Mouse (Mus musculus): ENCODE measurements around the gene Pde3b. TPM values are rescaled to one million over a fixed set of nuclear protein-coding genes. Genes with fewer than 3 reads are reported as not detected.
"Not testable (repeated sequence)": the region's sequence is repeated elsewhere in the genome, so short reads cannot be mapped to it uniquely, and the experiment has no call there.

Gene Pde3b
- 18.2 and 20.7 TPM in 2 replicates for polyA plus RNA-seq (2012; rRNA removed)

DNA sequence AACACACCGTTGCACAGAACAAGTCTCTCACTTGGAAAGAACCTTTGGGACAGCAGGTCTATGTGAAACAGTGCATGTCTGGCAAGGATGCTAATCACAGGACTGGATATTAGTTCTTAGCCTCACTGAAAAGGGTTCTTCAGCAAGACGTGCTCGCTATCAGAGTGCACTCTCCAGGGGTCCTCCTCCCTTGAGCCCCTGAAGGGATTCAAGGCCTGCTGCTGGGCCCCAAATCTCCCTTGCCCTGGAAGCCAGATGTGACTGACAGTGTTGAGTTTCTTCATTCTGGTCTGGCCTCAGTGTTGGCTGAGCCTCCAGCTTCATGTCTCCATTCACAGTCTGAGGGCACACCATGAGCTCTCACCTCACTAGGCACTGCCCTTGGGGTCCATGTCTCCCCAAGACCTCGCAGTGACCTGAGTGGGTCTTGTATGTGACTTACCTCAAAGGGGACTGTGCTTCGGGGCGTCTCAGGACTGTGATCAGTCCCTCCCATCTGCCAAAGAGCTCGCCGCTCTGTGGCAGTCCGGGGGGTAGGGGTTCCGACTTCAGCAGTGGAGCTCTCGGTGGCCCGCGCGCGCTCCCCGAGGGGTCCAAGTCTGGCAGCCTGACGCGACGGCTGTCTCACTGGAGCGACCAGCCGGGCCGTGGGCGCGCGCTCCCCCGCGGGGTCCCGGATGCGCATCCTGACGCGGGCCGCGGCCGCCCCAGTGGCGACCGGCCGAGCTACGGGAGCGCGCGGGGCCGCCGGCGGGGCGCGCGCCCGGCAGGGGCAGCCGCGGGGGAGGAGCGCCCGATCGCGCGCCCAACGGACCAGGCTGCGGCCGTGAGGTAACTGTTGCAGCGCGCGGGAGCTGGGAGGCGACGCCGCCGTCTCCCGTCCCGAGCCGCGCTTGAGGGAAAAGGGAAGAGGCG lies at the start of gene Pde3b:
Gene Pde3b (plus strand): TSS at position 861 of the 915 bp plus-strand sequence.
- DNase-seq (ENCODE audit: low spot score) = peak; percentile 66

DNA sequence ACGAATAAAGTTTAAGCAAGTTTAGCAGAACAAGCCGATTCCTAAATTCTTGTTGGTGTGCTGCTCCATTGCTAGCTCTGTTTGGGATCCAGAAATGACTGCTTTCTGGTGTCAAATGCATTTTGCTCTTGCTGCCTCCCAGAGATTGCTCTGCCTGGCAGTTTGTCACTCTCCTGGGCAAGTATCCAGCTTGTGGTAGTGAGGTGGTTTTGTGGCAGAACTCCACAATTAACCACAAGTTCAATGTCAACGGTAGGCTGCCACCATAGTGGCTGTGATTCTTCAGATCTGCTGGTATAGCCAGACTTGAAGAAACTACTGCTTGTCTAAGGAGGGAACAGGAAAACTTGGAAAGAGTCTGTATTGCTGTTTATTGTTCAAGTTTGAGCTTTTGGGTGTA lies 13.0 kb upstream of the Pde3b start:
- DNase-seq (ENCODE audit: low spot score) = no peak

DNA sequence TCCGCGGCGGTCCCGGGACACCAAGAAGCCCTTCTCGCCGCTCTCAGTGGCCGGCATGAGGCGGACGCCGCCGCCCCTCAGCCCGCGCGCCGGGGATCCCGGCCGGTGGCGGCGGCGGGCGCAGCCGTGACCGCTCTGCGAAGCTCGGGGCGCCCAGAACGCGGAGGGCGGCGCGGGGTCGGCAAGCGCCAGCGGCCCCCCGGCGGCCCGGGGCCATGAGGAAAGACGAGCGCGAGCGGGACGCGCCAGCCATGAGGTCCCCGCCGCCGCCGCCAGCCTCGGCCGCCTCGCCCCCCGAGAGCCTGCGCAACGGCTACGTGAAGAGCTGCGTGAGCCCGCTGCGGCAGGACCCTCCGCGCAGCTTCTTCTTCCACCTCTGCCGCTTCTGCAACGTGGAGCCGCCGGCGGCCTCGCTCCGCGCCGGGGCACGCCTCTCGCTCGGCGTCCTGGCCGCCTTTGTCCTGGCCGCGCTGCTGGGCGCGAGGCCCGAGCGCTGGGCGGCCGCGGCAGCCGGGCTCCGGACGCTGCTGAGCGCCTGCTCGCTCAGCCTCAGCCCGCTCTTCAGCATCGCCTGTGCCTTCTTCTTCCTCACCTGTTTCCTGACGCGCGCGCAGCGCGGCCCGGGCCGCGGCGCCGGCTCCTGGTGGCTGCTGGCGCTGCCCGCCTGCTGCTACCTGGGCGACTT lies 397 bp downstream of the Pde3b start:
- DNase-seq (ENCODE audit: low spot score) = peak; percentile 61

DNA sequence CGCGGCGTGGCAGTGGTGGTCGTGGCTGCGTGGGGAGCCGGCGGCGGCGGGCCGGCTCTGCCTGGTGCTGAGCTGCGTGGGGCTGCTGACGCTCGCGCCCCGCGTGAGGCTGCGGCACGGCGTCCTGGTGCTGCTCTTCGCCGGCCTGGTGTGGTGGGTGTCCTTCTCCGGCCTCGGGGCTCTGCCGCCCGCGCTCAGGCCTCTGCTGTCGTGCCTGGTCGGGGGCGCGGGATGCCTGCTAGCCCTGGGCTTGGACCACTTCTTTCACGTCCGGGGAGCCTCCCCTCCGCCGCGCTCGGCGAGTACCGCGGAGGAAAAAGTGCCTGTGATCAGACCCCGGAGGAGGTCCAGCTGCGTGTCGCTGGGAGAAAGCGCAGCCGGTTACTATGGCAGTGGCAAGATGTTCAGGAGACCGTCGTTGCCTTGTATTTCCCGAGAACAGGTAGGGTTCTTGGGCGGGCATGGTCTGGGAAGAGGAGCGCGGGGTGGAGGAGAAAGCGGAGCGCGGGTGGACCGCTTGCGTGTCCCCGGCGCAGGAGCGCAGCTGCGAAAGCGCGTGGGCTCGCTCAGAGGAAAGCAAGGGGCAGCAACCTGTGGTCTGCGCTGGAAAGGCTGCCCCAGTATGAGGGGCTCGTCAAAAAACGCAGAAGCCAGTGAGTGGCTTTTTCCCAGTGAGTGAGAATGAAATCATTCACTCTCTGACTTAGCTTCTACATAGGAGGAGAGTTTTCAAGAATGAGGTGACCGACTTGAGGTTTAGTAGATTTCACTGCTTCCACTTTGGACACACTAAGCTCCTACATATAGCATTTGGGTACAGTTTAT lies 1.2 kb downstream of the Pde3b start:
- DNase-seq (ENCODE audit: low spot score) = peak; percentile 48

DNA sequence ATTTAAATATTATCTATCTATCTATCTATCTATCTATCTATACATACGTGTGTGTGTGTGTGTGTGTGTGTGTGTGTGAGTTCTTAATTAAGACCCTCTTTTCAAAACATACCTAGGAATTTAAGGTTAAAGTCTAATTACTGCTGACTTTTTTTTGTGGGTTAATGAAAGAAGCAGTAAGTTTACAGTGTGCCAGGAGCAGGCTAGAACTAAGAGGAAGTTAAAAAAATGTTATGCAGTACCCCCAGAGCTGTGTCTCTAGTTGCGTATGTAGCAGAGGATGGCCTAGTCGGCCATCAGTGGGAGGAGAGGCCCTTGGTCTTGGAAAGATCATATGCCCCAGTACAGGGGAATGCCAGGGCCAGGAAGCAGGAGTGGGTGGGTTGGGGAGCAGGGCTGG lies 4.2 kb downstream of the Pde3b start:
- not testable (repeated sequence) for DNase-seq (ENCODE audit: low spot score)

DNA sequence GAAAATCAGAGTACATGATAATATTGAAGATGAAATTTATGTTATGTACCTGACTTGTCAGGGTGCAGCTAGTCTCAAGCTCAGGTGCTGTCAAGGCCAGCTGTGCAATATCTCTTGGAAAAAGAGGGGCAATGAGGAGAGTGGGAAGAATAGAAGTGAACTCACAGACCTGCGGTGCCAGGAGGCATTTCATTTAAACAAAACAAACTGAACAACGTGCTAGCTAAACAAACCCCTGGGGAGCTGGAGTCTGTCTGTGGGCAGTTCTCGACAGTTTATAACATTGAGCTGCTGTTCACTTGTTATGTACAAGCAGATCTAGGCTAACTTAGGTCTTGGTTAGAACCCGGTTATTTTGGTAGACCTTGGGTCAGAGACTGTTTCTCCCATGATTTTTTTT lies 5.8 kb downstream of the Pde3b start:
- DNase-seq (ENCODE audit: low spot score) = no peak

DNA sequence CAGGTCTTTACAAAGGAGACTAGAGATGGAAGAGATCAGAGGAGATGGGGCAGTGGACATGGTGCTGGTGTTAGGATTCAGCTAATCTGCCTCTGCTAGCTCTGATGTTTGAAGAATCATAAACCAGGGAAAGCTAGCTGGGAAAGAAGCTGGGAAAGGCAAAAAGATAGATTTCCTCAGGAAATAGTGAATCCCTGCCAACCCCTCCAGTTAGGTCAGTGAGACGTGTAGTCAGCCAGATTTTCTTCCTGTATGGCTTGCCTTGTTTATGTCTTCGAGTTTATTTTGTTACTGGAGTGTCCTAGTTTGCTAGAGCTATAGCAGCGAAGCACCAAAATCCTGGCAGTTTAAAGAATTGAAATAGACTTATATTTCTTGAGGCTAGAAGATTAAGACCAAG lies 7.1 kb downstream of the Pde3b start:
- no peak for DNase-seq (ENCODE audit: low spot score)

DNA sequence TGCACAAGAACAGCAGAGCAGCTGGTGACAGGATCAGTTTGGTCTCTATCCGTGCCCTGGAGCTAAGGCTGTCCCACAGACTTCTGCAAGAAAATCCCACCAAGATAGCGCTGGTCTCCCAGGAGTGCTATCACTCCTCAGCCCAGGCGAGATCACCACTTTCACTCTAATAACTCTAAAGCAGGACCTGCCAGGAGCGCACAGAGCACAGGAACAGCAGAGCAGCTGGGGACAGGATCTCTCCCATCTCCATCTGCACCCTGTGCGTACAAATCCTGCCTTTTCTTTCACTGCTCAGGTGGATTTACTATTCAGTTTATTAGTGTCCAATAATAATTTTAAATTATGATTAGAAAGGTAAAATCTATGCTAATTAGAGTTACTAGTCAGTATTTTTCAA lies 14.7 kb downstream of the Pde3b start:
- DNase-seq (ENCODE audit: low spot score) = no peak

DNA sequence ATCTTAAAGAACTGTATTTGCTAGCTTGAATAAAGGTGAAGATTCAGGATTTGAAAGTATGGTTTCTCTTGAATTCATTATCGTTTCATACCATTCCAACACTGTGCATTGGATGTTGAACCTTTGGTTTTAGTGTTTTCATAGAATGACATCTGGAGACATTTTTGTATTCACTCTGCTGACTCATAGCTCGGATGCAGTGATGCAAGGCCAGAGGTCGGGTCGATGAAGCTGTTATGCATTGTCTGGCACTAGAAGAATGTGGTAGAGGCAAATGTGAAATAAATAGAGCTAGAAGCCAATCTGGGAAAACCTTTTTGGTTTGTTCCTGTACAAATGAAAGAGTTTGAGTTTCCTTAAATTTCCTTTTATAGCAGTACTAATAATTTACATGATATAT lies 16.9 kb downstream of the Pde3b start:
- no peak for DNase-seq (ENCODE audit: low spot score)

DNA sequence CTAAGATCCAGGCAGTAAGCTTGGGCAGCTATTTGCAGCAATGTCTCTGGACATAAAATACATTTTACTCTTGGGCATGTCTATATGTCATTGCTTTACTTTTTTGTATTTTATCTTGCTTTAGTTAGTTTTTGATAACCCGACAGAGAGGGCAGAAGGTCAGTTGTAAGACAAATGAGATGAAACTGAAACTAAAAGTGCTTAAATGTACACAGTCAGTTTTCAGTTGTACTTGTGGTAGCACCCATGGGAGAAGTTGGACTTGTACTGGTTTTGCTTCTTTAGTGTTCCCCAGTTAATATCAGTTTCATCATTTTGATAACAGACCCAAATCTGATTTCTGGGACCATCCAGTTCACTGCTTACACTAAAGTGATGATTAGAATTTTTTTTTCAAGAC lies 24.6 kb downstream of the Pde3b start:
- no peak for DNase-seq (ENCODE audit: low spot score)

DNA sequence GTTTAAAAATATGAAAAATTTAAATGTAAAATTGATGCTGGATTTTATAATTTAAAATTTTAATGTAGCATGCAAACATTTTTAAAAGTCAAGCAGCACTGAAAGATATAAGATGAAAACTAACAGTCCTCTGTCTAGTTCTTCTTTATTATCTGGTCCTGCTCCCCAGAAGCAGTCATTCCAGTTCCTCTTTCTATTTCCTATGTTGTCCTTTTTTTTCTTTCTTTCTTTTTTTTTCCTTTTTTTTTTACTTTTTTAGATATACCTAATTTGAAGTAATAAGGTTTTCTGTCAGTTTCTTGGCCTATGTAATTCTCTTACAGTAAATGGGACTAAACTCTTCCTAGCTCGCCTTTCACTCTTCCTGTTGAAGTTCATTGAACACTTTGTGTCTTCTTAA lies 25.4 kb downstream of the Pde3b start:
- DNase-seq (ENCODE audit: low spot score) = no peak

DNA sequence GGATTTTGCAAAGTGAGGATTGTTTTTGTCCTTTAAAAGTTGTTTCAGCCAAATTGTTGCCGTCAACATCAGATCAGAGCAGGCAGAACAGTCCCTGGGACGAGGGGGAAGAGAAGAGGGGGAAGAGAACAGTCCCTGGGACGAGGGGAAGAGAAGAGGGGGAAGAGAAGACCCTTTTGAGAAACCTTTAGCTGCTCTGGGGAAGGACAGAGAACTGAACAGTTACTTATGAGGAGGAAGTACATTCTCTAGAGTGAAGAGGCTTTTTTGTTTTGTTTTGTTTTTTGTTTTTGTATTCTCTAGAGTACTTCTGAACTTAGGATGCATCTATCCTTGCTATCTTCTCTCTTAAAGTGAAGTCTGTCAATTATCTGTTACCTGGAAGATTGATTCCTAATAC lies 37.8 kb downstream of the Pde3b start:
- no peak for DNase-seq (ENCODE audit: low spot score)

DNA sequence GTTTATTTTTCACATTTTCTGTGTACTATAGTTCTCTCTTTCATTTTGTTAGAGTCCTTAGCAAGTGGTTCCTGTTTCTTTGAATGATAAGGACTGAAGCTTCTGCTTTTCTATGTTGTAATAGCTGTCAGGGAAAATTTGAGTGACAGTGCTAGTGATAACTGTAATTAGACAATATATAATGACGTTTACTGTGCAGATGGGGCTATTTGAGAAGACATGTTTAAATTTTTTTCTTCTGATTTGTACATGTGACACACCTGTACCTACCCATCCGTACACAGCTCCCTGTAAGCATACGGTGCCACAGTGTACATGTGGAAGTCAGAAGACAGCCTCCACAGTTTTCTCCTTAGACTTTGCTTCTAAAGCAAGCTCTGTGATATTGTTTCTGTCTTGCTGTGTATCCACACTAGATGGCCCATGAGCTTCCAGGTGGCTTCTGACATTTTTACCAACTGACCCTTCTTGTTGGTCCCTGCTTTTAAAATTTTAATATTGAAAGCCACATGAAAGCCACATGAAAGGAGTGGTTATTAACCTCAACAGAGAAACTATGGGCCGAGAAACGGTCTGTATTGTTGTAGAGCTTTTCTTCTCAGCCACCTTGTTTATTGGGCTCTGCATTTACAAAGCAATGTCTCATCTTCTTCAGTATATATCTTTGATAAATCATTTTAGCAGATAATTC lies 38.4 kb downstream of the Pde3b start:
- no peak for DNase-seq (ENCODE audit: low spot score)

DNA sequence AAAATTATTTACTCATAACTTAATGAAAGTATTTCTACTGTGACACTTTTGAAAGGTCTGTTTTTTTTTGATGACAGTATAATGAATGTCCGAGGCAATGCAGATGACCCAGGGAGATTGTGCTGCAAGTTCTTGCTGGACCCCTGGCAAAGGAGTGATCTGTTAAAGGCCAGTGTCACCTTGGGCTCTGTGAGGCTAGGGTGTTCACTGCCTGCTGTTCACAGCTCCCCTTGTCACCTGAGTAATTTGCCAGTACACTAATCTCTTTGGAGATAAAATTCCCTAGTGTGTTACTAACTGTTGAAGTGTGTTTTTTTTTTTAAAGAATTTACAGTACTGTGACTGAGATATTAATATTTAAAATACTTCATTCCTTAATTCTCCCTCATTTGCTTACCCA lies 39.8 kb downstream of the Pde3b start:
- DNase-seq (ENCODE audit: low spot score) = no peak

DNA sequence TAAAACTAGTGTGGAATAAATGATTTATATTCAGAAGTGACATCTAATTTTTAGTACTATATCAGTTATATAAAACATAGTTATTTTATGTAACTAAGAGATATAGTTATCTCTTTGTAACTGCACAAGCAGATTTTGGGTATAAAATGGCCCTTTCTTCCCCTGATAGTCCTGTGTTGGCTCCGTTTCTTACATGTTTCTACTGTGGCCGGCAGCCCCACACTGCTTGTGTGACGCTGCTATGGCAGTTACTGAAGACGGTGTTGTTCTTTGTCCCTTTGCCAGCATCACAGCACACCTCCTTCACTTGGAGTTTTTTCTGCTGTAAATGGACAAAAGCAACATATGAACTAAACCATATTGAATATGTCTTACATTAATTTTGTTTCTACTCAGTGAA lies 41.8 kb downstream of the Pde3b start:
- DNase-seq (ENCODE audit: low spot score) = no peak

DNA sequence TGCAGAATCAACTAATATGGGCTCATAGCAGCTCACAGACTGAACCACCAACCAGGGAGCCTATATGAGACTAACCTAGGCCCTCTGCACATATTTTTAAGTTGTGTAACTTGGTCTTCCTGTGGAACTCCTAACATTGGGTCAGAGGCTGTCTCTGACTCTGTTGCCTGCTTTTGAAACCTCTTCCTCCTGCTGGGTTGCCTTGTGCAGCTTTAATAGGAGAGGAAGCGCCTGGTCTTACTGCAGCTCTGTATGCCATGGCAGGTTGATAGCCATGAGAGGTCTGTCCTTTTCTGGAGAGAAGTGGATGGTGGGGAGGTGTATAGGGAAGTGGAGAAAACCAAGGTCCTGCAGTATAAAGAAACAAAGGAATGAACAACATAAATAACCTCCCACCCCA lies 44.8 kb downstream of the Pde3b start:
- no peak for DNase-seq (ENCODE audit: low spot score)

DNA sequence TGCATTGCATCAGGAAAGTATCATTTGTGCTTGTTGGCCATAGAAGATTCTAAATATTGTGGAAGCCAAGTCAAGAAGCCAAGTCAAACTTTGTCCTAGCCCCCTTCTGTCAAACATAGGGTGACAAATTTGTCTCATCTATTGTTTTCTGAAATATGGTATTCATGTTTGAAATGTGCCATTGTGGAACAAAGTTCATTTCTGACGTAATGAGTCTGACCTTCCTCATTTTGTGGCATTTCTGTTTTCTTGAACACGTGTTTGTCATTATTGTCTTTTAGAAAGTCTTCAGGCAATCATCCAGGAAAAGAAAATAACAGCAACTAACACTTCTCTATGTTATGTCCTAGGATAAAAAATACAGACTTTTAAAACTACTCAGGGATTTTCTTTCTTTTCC lies 46.6 kb downstream of the Pde3b start:
- DNase-seq (ENCODE audit: low spot score) = no peak

DNA sequence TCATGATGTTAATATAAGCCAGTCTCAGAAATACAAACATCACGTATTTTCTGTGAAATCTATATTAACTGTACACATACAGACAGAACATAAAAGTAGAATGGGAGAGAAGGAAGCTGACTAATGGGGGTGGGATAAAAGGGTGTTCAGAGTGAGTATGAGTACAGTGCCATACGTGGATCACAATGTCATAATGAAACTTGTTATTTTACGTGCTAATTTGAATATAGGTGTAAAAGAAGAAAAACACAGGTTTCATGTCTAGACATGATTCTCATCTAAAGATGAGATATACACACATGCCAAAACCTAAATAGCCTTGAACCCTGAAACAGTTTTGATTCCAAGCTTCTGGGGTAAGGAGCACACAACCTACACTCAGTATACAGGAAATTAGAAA lies 51.3 kb downstream of the Pde3b start:
- no peak for DNase-seq (ENCODE audit: low spot score)

DNA sequence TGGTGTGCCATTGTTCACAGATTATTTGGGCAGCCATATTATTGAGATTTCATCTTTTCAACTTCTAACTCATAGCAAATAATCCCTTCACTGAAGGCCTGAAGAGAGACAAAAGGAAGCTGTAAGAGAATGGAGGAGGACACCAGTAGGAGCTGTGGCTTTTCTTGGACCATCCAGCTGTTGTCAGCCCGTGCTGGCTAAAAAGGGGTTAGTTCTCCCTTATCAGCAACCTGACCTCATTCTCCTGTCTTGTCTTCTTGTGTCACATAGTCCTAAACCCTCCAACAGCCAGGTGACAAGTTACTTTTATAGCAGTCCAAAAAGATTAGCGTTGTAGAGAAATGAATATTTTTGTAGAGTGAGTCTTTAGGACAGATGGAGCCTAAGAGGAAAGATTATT lies 57.4 kb downstream of the Pde3b start:
- no peak for DNase-seq (ENCODE audit: low spot score)

DNA sequence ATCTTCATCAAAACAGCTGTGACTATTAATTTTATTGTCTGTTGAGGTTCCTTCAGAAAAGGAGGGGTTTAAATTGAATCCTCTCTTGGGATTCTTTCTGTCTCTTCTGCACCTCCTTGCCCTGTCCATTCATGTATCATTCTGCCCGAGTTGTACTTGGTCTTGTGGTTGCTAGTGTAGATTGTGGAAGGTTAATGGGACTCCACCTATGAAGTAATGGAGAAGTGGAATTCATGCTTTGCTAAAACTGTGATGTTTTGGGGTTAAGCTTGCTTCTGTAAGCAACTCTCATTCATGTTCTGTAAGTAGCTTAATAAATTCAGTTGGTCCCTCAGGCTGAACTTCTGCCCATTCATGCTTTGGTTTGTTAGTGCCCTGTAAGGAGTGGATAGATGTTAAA lies 59.8 kb downstream of the Pde3b start:
- DNase-seq (ENCODE audit: low spot score) = no peak

DNA sequence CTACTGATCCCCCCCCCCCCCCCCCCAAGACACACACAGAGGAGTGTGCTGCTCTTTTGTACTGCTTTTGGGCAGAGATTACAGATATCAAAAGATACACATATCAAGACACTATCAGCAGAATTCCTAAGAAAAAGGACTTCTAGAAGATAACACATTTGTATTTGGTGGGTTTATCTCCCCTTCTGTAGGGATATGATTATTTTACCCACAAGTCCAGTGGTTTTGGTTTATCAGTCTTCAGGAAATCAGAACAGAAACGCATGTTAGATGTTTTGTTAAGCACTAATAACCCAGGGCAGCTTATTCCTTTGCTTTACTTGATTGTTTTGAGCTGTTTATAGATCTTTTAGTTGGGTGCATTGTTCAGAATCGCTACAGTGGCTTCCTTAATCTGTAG lies 62.8 kb downstream of the Pde3b start:
- no peak for DNase-seq (ENCODE audit: low spot score)

DNA sequence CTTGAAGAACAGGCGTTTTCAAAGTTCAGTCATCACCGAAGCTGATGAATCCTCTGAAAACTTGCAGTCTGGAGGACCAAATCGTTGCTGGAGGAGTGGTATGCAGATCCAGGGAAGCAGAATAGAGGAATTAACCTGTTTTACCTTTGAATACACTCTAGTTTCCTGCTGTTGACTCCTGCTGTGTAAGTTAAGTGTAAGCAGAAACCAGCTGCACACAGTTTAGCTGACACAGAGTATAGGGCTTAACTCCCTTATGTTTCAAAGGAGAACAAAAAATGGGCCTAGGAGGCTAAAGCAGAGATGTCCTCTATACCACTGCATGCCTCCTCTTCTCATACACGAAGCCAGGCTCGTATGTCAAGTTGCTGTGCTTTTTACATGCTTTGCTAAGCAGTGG lies 63.8 kb downstream of the Pde3b start:
- no peak for DNase-seq (ENCODE audit: low spot score)

All from urinary bladder, adult 2 months (tissue).